Mouse (Mus musculus) lung, embryonic 14.5 days (tissue): ENCODE results near the gene Wfdc3. TPM values are rescaled to one million over a fixed set of nuclear protein-coding genes. Genes with fewer than 3 reads are reported as not detected.
A peak's percentile ranks its signal among the peaks of the same experiment; 100 is the strongest.

Source experiments
- ATAC-seq: fragments of 200-750 bp; cut with Nextera tagmentation; 2 replicates; pipeline ENCODE4 v1.8.0; 2017; ENCODE audit warnings: mild to moderate bottlenecking, moderate TSS enrichment, moderate library complexity; ENCODE audit not compliant: insufficient read depth
- DNase-seq: peaks from one replicate; pipeline ENCODE4 v3.0.0-alpha.2; 2015
- H3K27ac ChIP-seq: fragments of 300-500 bp; sonication (generic); 2 replicates; pipeline ENCODE4 v1.5.1; 2014; ENCODE audit warnings: low read depth, mild to moderate bottlenecking, moderate library complexity
- H3K27me3 ChIP-seq: fragments of 300-500 bp; sonication (generic); 2 replicates; pipeline ENCODE4 v1.6.1; 2014; ENCODE audit warnings: low read length, control low read depth; ENCODE audit not compliant: insufficient read depth
- H3K36me3 ChIP-seq: fragments of 300-500 bp; sonication (generic); 2 replicates; pipeline ENCODE4 v1.6.1; 2014; ENCODE audit warnings: control low read depth; ENCODE audit not compliant: insufficient read depth
- H3K4me1 ChIP-seq: fragments of 300-500 bp; sonication (generic); 2 replicates; pipeline ENCODE4 v1.6.1; 2014; ENCODE audit warnings: antibody characterized with exemption, control low read depth; ENCODE audit not compliant: insufficient read depth
- H3K4me2 ChIP-seq: fragments of 300-500 bp; sonication (generic); 2 replicates; pipeline ENCODE4 v1.6.1; 2014; ENCODE audit warnings: mild to moderate bottlenecking
- H3K4me3 ChIP-seq: fragments of 300-500 bp; sonication (generic); 2 replicates; pipeline ENCODE4 v1.5.1; 2014; ENCODE audit warnings: low read depth, low read length
- H3K9ac ChIP-seq: fragments of 300-500 bp; sonication (generic); 2 replicates; pipeline ENCODE4 v1.6.1; 2014
- H3K9me3 ChIP-seq: fragments of 300-500 bp; sonication (generic); 2 replicates; pipeline ENCODE4 v1.6.1; 2016; ENCODE audit warnings: low read depth, low read length, control low read depth
- CTCF ChIP-seq: IDR thresholded peaks from 2 replicates; pipeline ENCODE4 v1.5.1; 2016; ENCODE audit warnings: antibody characterized with exemption, low read depth
- WGBS: fragments of 180-500 bp; shearing (Covaris S2); extraction: QIAGEN DNeasy Blood & Tissue Kit; methylation state at CpG from one replicate; pipeline ENCODE4 v1.1.7; 2014; 5-methylcytosine and 5-hydroxymethylcytosine counted together
- polyA plus RNA-seq: library from polyadenylated mRNA; unstranded; fragments of >200 nt; fragmentation: Nextera tagmentation; extraction: Ambion mirVana; gene quantifications from 2 replicates; pipeline ENCODE4 v1.2.1, GENCODE M21; 2014

Gene Wfdc3
- polyA plus RNA-seq, 1 experiment from 2014 or later = 1.3 TPM

- Histone ChIP-seq H3K4me1 (0 out of 2 replicates have a peak, but pooled peaks cover 3% of the 10 kb centered on the region), H3K4me3 (no peak overlapping the region), H3K36me3 (no peaks in the 10 kb centered on the region), H3K27ac (no peak overlapping the region), H3K9me3 (no peaks in the 10 kb centered on the region), H3K4me2 (no peak overlapping the region), H3K9ac (no peak overlapping the region), H3K27me3 (no peaks in the 10 kb centered on the region)
- no peak for TF ChIP-seq CTCF
- ATAC-seq = no peak
- no peak for DNase-seq
- 58% methylated on average over 7 of the region's 7 CpGs for WGBS
Observed at GRCm38 (mm10) chr2:164739876-164740275, 5.9 kb downstream of the Wfdc3 start.

DNA sequence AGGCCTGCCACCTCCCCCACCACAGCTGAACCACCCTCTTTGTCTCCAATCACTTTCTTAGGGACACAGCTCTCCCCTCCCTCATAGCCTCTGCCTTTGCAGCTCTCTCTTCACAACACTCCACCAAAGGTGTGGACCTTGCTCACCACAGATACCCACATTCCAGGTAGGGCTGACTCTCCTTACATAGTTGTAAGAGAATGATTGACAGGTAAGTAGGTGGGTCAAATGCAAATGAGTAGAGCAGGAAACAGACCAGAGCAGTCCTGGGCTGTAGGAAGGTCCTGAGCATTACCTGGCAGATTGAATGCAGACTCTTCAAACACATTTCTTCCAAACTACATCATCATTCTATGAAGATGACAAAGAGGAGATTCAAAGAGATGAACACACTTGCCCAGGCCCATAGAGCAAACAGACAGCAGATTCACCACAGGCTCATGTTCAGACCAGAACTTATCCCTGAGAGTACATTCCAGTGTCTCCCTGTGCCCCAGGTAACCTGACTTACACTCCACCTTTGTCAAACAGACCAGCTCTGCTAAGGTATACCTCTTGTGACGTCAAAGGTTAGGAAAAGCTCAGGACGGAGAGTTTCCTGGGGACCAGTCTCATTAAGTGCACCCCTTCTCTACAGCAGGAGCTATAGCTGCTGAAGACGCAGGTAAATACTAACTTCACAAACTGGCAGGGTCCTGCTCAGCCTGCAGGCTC, 8.2 kb downstream of the Wfdc3 start:
- Histone ChIP-seq H3K9ac (0 out of 2 replicates have a peak overlapping the region, but pooled peaks have one; percentile 6), H3K27me3 (no peaks in the 10 kb centered on the region), H3K4me3 (no peak overlapping the region), H3K4me1 (peaks cover 12% of the 10 kb centered on the region; the same call in 1 of the 2 replicates), H3K4me2 (no peak overlapping the region), H3K36me3 (no peaks in the 10 kb centered on the region), H3K9me3 (no peaks in the 10 kb centered on the region), H3K27ac (peak overlapping the region; percentile 69)
- peak; percentile 47; the same call in 1 of the 2 replicates for ATAC-seq
- DNase-seq = peak; percentile 31
- no peak for TF ChIP-seq CTCF
- 60% methylated on average over 3 of the region's 3 CpGs for WGBS

DNA sequence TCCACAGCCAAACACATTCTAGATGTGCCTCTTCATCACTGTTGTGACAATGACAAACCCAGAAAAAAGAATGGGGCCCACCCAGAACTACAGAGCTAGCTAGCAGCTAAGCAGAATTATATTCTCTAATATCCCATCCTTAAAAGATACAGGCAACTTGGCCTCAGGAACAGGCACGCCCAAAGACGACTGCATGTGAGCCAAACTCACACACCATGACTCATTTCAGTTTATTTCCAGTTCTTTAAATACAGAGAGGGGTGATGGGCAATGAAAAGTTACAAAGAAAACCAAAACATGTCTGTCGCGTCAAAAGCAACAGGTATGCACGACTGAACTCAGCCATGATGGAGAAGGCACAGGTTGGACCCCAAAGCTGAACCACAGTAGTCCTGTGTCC, 10.3 kb downstream of the Wfdc3 start:
- Histone ChIP-seq H3K27me3 (no peaks in the 10 kb centered on the region), H3K9ac (no peak overlapping the region), H3K27ac (no peak overlapping the region), H3K36me3 (no peaks in the 10 kb centered on the region), H3K4me3 (no peak overlapping the region), H3K4me2 (no peak overlapping the region), H3K4me1 (peaks cover 12% of the 10 kb centered on the region; the same call in 1 of the 2 replicates), H3K9me3 (no peaks in the 10 kb centered on the region)
- no peak for DNase-seq
- 81% methylated on average over 5 of the region's 5 CpGs for WGBS
- no peak for ATAC-seq
- no peak for TF ChIP-seq CTCF

- ATAC-seq = peak; percentile 60
- Histone ChIP-seq H3K36me3 (no peaks in the 10 kb centered on the region), H3K4me3 (no peak overlapping the region), H3K9me3 (no peaks in the 10 kb centered on the region), H3K4me1 (peaks cover 12% of the 10 kb centered on the region; the same call in 1 of the 2 replicates), H3K4me2 (no peak overlapping the region), H3K27me3 (no peaks in the 10 kb centered on the region), H3K27ac (no peak overlapping the region), H3K9ac (no peak overlapping the region)
- DNase-seq = peak; percentile 54
- WGBS = 54% methylated on average over 5 of the region's 5 CpGs
- no peak for TF ChIP-seq CTCF
Observed at GRCm38 (mm10) chr2:164734839-164735238, 10.9 kb downstream of the Wfdc3 start.

DNA sequence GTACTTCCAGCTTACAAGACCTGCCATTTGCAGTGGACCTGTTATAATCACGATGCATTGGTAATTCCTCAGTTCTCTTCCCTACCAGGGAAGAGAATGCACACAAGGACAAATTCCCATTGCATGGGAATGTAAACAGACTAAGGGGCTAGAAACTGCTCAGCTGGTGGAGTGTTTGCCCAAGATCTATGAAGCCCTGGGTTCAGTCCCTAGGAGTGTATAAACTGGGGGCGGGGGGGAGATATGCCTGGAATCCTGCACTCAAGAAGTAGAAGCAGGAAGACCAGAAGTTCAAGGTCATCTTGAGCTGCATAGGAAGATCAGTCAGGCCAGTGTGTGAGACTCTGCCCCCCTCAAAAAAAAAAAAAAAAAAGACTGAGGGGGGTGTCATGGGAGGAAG, 12.5 kb downstream of the Wfdc3 start:
- ATAC-seq = peak; percentile 65
- Histone ChIP-seq H3K9ac (no peak overlapping the region), H3K4me1 (peaks cover 12% of the 10 kb centered on the region; the same call in 1 of the 2 replicates), H3K9me3 (no peaks in the 10 kb centered on the region), H3K36me3 (no peaks in the 10 kb centered on the region), H3K4me2 (no peak overlapping the region), H3K4me3 (no peak overlapping the region), H3K27me3 (no peaks in the 10 kb centered on the region), H3K27ac (peak overlapping the region; percentile 80; the same call in 1 of the 2 replicates)
- peak; percentile 44 for DNase-seq
- 54% methylated on average over 2 of the region's 2 CpGs for WGBS
- no peak for TF ChIP-seq CTCF

- DNase-seq (no peak), ATAC-seq (no peak)
- Histone ChIP-seq H3K27me3 (no peaks in the 10 kb centered on the region), H3K4me3 (no peak overlapping the region), H3K4me2 (no peak overlapping the region), H3K27ac (no peak overlapping the region), H3K4me1 (peaks cover 12% of the 10 kb centered on the region; the same call in 1 of the 2 replicates), H3K9ac (no peak overlapping the region), H3K9me3 (no peaks in the 10 kb centered on the region), H3K36me3 (no peaks in the 10 kb centered on the region)
- WGBS = 63% methylated on average over 5 of the region's 5 CpGs
- TF ChIP-seq CTCF = no peak
Observed at GRCm38 (mm10) chr2:164731719-164732118, 14.0 kb downstream of the Wfdc3 start.

GRCm38 (mm10) chr2:164725895-164726619, 19.7 kb downstream of the Wfdc3 start:
- ATAC-seq (peak; percentile 62; the same call in 1 of the 2 replicates), DNase-seq (peak; percentile 90)
- WGBS = 20% methylated on average over 6 of the region's 6 CpGs
- H3K9me3 ChIP-seq = no peaks in the 10 kb centered on the region
- no peaks in the 10 kb centered on the region for H3K36me3 ChIP-seq
- no peak overlapping the region for H3K4me2 ChIP-seq
- TF ChIP-seq CTCF = peak; percentile 87
- no peak overlapping the region for H3K9ac ChIP-seq
- no peak overlapping the region for H3K27ac ChIP-seq
- no peaks in the 10 kb centered on the region for H3K27me3 ChIP-seq
- H3K4me3 ChIP-seq = no peak overlapping the region
- H3K4me1 ChIP-seq = no peaks in the 10 kb centered on the region
